Mouse (Mus musculus): Measurements from ENCODE around the gene Clptm1. TPM values are rescaled to one million over a fixed set of nuclear protein-coding genes. Genes with fewer than 3 reads are reported as not detected.

Clptm1 gene
- polyA plus RNA-seq, 1 experiment from 2014 or later, result 84.6 TPM

DNA sequence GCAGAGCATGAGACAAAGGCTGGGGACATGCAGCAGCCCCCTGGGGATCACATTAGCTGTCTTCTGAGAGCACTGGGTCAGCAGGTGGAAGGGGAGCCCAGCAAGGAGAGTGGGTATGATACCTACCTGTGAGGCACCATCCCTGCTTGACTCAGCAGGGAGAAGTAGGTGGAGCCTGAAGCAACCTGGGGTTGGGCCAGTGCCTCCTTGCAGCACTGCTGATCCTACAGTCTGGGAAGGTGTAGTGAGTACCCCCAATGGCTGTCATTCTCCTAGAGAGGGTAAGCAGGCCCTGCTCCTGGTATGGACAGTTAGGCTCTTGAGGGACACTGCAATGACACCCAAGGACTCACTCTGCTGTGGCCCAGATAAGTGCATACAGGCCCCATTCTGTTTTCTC lies 32.6 kb downstream of the Clptm1 start:
- H3K4me1 ChIP-seq (replicated peaks; ENCODE audit: control insufficient read depth, insufficient read depth, low read length), result no peaks in the 10 kb centered on the region
- no peaks in the 10 kb centered on the region for H3K27me3 ChIP-seq (replicated peaks; ENCODE audit: control insufficient read depth, insufficient read depth, low read length)
- no peak overlapping the region for H3K4me2 ChIP-seq (ENCODE audit: low read length)
- H3K9ac ChIP-seq (ENCODE audit: low read length), result no peak overlapping the region
- no peak overlapping the region for H3K4me3 ChIP-seq (ENCODE audit: low read depth, low read length)
- ATAC-seq (replicated peaks; ENCODE audit: low FRiP score, low TSS enrichment, low read depth) (no peak), DNase-seq (ENCODE audit: low spot score) (no peak)
- peaks cover 54% of the 10 kb centered on the region for H3K36me3 ChIP-seq (ENCODE audit: control insufficient read depth, insufficient read depth, low read length)
- H3K9me3 ChIP-seq (ENCODE audit: control insufficient read depth, low read length), result no peaks in the 10 kb centered on the region
- no peak overlapping the region for H3K27ac ChIP-seq (ENCODE audit: low read depth)

DNA sequence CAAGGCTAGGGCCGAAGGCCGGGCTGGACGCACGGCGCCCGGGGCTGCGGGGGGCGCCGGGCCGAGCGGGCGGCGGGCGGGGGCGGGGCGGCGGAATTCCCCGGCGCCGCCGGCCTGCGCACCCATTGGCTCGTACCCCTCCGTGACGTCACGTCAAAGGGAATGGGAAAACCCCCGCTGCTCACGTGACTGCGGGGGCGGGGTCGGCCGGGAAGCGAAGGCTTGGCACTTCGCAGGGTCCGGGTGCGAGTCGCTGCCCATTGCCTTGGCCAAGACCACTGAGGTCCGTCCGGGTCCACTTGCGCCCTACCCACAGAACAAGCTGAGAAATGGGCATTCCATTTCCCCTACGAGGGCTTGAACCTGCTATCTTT lies 35.5 kb downstream of the Clptm1 start, which contains the start of gene Relb:
Gene Relb (minus strand): TSS at position 78 of the 374 bp plus-strand sequence.
- DNase-seq (ENCODE audit: low spot score) (peak; percentile 96), ATAC-seq (replicated peaks; ENCODE audit: low FRiP score, low TSS enrichment, low read depth) (peak; percentile 76; the same call in 1 of the 2 replicates)
- H3K27ac ChIP-seq (ENCODE audit: low read depth), result peak within 1 kb of the TSS; percentile 94
- H3K4me1 ChIP-seq (replicated peaks; ENCODE audit: control insufficient read depth, insufficient read depth, low read length), result no peaks in the 10 kb centered on the region
- H3K36me3 ChIP-seq (ENCODE audit: control insufficient read depth, insufficient read depth, low read length), result peaks cover 26% of the 10 kb centered on the region
- WGBS, result 1% methylated on average over 30 of the region's 41 CpGs
- no peaks in the 10 kb centered on the region for H3K27me3 ChIP-seq (replicated peaks; ENCODE audit: control insufficient read depth, insufficient read depth, low read length)
- H3K9me3 ChIP-seq (ENCODE audit: control insufficient read depth, low read length), result no peaks in the 10 kb centered on the region
- peak within 1 kb of the TSS; percentile 59 for H3K9ac ChIP-seq (ENCODE audit: low read length)
- H3K4me3 ChIP-seq (ENCODE audit: low read depth, low read length), result peak within 1 kb of the TSS; percentile 65
- H3K4me2 ChIP-seq (ENCODE audit: low read length), result peak within 1 kb of the TSS; percentile 91

DNA sequence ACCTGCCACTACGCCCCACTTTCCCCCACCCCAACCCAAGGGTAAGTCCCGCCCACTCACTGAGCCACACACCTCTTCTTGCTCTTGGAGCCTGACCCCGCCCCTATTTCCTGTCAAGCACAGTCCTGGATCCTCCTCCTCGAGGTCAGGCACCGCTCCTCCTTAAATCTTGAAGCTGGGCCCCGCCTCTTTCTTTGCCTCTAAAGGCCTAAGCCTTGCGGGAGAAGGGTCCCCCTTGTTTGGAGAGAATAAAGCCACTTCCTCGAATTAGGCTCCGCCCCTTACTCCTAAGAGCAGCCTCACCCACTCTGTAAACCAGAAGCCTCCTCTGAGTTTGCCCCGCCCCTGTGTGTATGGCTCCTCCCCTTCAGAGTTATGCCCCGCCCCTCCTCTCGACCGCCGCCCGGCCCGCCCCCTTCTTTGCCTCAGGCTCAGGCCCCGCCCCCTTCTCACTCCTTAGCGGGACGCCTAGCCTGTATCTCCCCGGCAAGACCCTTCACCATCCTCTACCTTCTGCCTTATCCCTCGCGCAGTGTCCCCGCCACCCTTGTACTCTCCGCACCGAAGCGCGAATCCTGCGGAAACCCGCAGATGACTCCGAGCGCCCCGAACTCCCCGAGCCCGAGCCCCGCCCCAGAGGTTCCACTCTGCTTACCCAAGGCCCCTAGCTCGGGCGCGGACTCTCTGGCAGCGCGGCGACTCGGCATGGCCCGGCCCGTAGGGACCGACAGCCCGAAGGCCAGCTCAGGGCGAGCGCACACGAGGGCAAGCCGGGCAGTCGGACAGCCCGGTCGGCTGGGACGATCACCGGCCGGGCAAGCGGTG lies 36.1 kb downstream of the Clptm1 start:
- Histone ChIP-seq H3K27ac (ENCODE audit: low read depth) (peak overlapping the region; percentile 94), H3K4me1 (replicated peaks; ENCODE audit: control insufficient read depth, insufficient read depth, low read length) (no peaks in the 10 kb centered on the region), H3K4me3 (ENCODE audit: low read depth, low read length) (peak overlapping the region; percentile 65), H3K4me2 (ENCODE audit: low read length) (peak overlapping the region; percentile 91), H3K27me3 (replicated peaks; ENCODE audit: control insufficient read depth, insufficient read depth, low read length) (no peaks in the 10 kb centered on the region), H3K36me3 (ENCODE audit: control insufficient read depth, insufficient read depth, low read length) (peaks cover 20% of the 10 kb centered on the region), H3K9ac (ENCODE audit: low read length) (peak overlapping the region; percentile 59), H3K9me3 (ENCODE audit: control insufficient read depth, low read length) (no peaks in the 10 kb centered on the region)
- peak; percentile 94 for ATAC-seq (replicated peaks; ENCODE audit: low FRiP score, low TSS enrichment, low read depth)
- peak; percentile 99 for DNase-seq (ENCODE audit: low spot score)
- WGBS, result under 1% methylated on average over 55 of the region's 57 CpGs

DNA sequence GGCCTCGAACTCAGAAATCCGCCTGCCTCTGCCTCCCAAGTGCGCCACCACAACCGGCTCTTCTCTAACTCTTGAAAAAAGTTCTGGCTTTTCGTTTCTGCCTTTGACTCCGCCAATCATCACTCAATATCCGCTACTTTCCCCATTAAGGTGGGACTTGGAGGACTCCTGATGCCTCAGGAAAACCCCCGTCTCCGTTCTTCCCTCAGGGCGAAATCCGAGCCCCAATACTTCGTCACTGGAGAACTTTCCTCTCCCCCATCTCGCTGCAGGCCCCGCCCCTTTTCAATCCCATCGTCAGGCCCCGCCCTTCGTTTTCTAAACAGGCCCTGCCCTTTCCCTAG lies 36.7 kb downstream of the Clptm1 start:
- ATAC-seq (replicated peaks; ENCODE audit: low FRiP score, low TSS enrichment, low read depth), result no peak; the same call in 1 of the 2 replicates
- Histone ChIP-seq H3K4me2 (ENCODE audit: low read length) (peak overlapping the region; percentile 91), H3K36me3 (ENCODE audit: control insufficient read depth, insufficient read depth, low read length) (peaks cover 14% of the 10 kb centered on the region), H3K4me3 (ENCODE audit: low read depth, low read length) (peak overlapping the region; percentile 65), H3K9me3 (ENCODE audit: control insufficient read depth, low read length) (no peaks in the 10 kb centered on the region), H3K4me1 (replicated peaks; ENCODE audit: control insufficient read depth, insufficient read depth, low read length) (no peaks in the 10 kb centered on the region), H3K27ac (ENCODE audit: low read depth) (peak overlapping the region; percentile 94; the same call in 1 of the 2 replicates), H3K9ac (ENCODE audit: low read length) (no peak overlapping the region), H3K27me3 (replicated peaks; ENCODE audit: control insufficient read depth, insufficient read depth, low read length) (no peaks in the 10 kb centered on the region)
- DNase-seq (ENCODE audit: low spot score), result no peak
- 13% methylated on average over 17 of the region's 17 CpGs for WGBS

DNA sequence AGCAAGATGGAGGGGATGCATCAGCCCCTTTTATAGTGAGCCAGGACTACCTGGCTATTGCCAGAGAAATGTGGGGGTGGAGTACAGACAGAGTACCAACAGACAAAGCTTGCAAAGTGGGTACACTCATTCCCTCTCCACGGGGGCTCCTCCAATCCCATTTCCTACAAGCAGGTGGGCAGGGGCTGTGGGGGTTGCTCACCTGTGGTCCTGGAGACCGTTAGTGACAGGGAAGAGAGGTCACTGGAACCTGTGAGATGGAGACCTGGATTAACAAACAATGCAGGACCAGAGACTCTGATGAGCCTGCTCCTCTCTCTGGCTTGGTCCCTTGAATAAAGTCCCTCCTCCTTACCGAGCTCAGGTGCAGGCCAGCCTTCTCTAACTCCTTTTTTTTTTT lies 37.1 kb downstream of the Clptm1 start:
- Histone ChIP-seq H3K4me1 (replicated peaks; ENCODE audit: control insufficient read depth, insufficient read depth, low read length) (no peaks in the 10 kb centered on the region), H3K9me3 (ENCODE audit: control insufficient read depth, low read length) (no peaks in the 10 kb centered on the region), H3K36me3 (ENCODE audit: control insufficient read depth, insufficient read depth, low read length) (peaks cover 9% of the 10 kb centered on the region), H3K4me2 (ENCODE audit: low read length) (peak overlapping the region; percentile 91), H3K27me3 (replicated peaks; ENCODE audit: control insufficient read depth, insufficient read depth, low read length) (no peaks in the 10 kb centered on the region), H3K27ac (ENCODE audit: low read depth) (peak overlapping the region; percentile 54; the same call in 1 of the 2 replicates), H3K4me3 (ENCODE audit: low read depth, low read length) (peak overlapping the region; percentile 65), H3K9ac (ENCODE audit: low read length) (no peak overlapping the region)
- ATAC-seq (replicated peaks; ENCODE audit: low FRiP score, low TSS enrichment, low read depth), result no peak
- 56% methylated on average over 3 of the region's 3 CpGs for WGBS
- DNase-seq (ENCODE audit: low spot score), result no peak

DNA sequence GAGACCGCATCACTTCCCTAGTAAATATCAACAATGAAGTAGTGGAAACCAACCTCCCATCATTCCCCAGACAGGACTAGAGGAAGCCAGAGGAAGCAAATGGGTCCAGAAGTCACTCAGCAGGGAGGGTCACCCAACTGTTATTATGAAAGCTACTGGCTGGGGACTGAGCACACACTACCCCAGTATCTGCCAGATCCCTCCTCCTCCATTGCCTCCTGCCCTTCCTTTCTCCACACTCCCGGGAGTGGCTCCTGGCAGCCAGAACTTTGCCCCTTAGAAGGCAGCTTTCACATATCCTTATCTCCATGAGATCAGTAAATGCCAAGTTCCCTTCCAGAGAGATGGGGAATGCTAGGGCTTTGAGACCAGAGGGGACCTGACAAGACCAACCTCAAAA lies 41.4 kb downstream of the Clptm1 start:
- no peaks in the 10 kb centered on the region for H3K9me3 ChIP-seq (ENCODE audit: control insufficient read depth, low read length)
- H3K27ac ChIP-seq (ENCODE audit: low read depth), result no peak overlapping the region
- no peak for DNase-seq (ENCODE audit: low spot score)
- 67% methylated on average over 2 of the region's 2 CpGs for WGBS
- H3K27me3 ChIP-seq (replicated peaks; ENCODE audit: control insufficient read depth, insufficient read depth, low read length), result 0 out of 2 replicates have a peak, but pooled peaks cover 6% of the 10 kb centered on the region
- H3K4me3 ChIP-seq (ENCODE audit: low read depth, low read length), result no peak overlapping the region
- no peak overlapping the region for H3K9ac ChIP-seq (ENCODE audit: low read length)
- H3K4me1 ChIP-seq (replicated peaks; ENCODE audit: control insufficient read depth, insufficient read depth, low read length), result no peaks in the 10 kb centered on the region; the same call in 1 of the 2 replicates
- H3K4me2 ChIP-seq (ENCODE audit: low read length), result no peak overlapping the region
- H3K36me3 ChIP-seq (ENCODE audit: control insufficient read depth, insufficient read depth, low read length), result no peaks in the 10 kb centered on the region
- ATAC-seq (replicated peaks; ENCODE audit: low FRiP score, low TSS enrichment, low read depth), result no peak

DNA sequence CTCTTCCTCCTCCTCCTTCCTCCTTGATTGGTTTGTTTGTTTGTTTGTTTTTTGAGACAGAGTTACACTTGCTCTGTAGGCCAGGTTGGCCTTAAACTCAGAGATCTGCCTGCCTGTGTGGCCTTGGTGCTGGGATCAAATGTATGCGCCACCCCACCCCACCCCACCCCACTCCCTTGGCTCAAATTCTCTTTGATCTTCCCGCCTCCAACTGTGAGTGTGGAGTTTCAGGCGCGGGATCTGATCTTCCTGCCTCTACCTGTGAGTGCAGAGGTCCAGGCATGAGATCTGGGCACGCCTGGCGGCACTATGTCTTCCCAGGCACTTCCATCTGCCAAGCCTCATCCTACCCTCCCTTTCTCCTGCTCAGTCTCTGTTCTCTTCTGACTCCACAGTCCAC lies 42.6 kb downstream of the Clptm1 start:
- WGBS, result 29% methylated on average over 6 of the region's 6 CpGs
- Histone ChIP-seq H3K36me3 (ENCODE audit: control insufficient read depth, insufficient read depth, low read length) (no peaks in the 10 kb centered on the region), H3K9me3 (ENCODE audit: control insufficient read depth, low read length) (no peaks in the 10 kb centered on the region), H3K27ac (ENCODE audit: low read depth) (no peak overlapping the region), H3K4me3 (ENCODE audit: low read depth, low read length) (no peak overlapping the region), H3K27me3 (replicated peaks; ENCODE audit: control insufficient read depth, insufficient read depth, low read length) (0 out of 2 replicates have a peak, but pooled peaks cover 6% of the 10 kb centered on the region), H3K4me1 (replicated peaks; ENCODE audit: control insufficient read depth, insufficient read depth, low read length) (no peaks in the 10 kb centered on the region; the same call in 1 of the 2 replicates), H3K4me2 (ENCODE audit: low read length) (no peak overlapping the region), H3K9ac (ENCODE audit: low read length) (no peak overlapping the region)
- no peak for ATAC-seq (replicated peaks; ENCODE audit: low FRiP score, low TSS enrichment, low read depth)
- no peak for DNase-seq (ENCODE audit: low spot score)

DNA sequence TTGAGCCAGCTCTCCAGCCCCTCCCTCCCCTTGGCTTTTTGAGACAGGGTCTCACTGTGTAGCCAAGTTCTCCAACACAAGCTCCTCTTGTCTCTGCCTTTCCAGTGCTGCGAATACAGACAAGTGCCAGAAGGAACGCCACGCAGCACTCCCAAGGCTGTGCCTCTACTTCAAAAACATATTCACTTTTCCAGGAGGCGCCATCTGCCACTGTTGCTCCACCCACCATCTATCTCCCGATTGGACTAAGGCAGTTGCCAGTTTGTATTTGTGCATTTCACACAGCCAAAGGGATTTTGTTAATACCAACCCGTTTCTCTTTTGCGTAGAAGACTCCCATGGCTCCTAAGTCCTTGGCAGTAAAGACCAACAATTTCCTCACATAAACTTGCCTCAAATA lies 44.0 kb downstream of the Clptm1 start:
- Histone ChIP-seq H3K4me3 (ENCODE audit: low read depth, low read length) (no peak overlapping the region), H3K9ac (ENCODE audit: low read length) (no peak overlapping the region), H3K4me1 (replicated peaks; ENCODE audit: control insufficient read depth, insufficient read depth, low read length) (no peaks in the 10 kb centered on the region; the same call in 1 of the 2 replicates), H3K27me3 (replicated peaks; ENCODE audit: control insufficient read depth, insufficient read depth, low read length) (0 out of 2 replicates have a peak, but pooled peaks cover 6% of the 10 kb centered on the region), H3K4me2 (ENCODE audit: low read length) (no peak overlapping the region), H3K9me3 (ENCODE audit: control insufficient read depth, low read length) (no peaks in the 10 kb centered on the region), H3K27ac (ENCODE audit: low read depth) (no peak overlapping the region), H3K36me3 (ENCODE audit: control insufficient read depth, insufficient read depth, low read length) (no peaks in the 10 kb centered on the region)
- DNase-seq (ENCODE audit: low spot score) (no peak), ATAC-seq (replicated peaks; ENCODE audit: low FRiP score, low TSS enrichment, low read depth) (no peak)
- 88% methylated on average over 7 of the region's 7 CpGs for WGBS
